Mouse (Mus musculus) heart, embryonic 15.5 days (tissue): ENCODE measurements around the gene Pml. TPM values are rescaled to one million over a fixed set of nuclear protein-coding genes. Genes with fewer than 3 reads are reported as not detected.
"Not testable (repeated sequence)": the region's sequence is repeated elsewhere in the genome, so short reads cannot be mapped to it uniquely, and the experiment has no call there.

Experiments
- ATAC-seq: fragments of 200-750 bp; cut with Nextera tagmentation; replicated peaks from 2 replicates; pipeline ENCODE4 v1.8.0; 2017; ENCODE audit warnings: low read depth, moderate TSS enrichment; ENCODE audit not compliant: insufficient number of reproducible peaks, insufficient read depth, low FRiP score
- H3K27ac ChIP-seq: fragments of 300-500 bp; sonication (generic); 2 replicates; pipeline ENCODE4 v1.5.1; 2015; ENCODE audit warnings: mild to moderate bottlenecking, inconsistent platforms
- H3K27me3 ChIP-seq: fragments of 300-500 bp; sonication (generic); 2 replicates; pipeline ENCODE4 v1.6.1; 2015; ENCODE audit warnings: inconsistent platforms
- H3K36me3 ChIP-seq: fragments of 300-500 bp; sonication (generic); 2 replicates; pipeline ENCODE4 v1.6.1; 2015; ENCODE audit warnings: mild to moderate bottlenecking, inconsistent platforms
- H3K4me1 ChIP-seq: fragments of 300-500 bp; sonication (generic); replicated peaks from 2 replicates; pipeline ENCODE4 v1.6.1; 2015; ENCODE audit warnings: inconsistent platforms
- H3K4me2 ChIP-seq: fragments of 300-500 bp; sonication (generic); 2 replicates; pipeline ENCODE4 v1.6.1; 2015; ENCODE audit warnings: inconsistent platforms, mild to moderate bottlenecking, moderate library complexity
- H3K4me3 ChIP-seq: fragments of 300-500 bp; sonication (generic); 2 replicates; pipeline ENCODE4 v1.5.1; 2015; ENCODE audit warnings: mild to moderate bottlenecking, inconsistent platforms
- H3K9ac ChIP-seq: fragments of 300-500 bp; sonication (generic); 2 replicates; pipeline ENCODE4 v1.6.1; 2015; ENCODE audit warnings: mild to moderate bottlenecking, inconsistent platforms
- H3K9me3 ChIP-seq: fragments of 300-500 bp; sonication (generic); replicated peaks from 2 replicates; pipeline ENCODE4 v1.6.1; 2016; ENCODE audit warnings: inconsistent platforms
- WGBS: fragments of 180-500 bp; shearing (Covaris S2); methylation state at CpG from one replicate; pipeline ENCODE4 v1.1.7; 2015; ENCODE audit warnings: mixed read lengths; 5-methylcytosine and 5-hydroxymethylcytosine counted together
- polyA plus RNA-seq: library from polyadenylated mRNA; unstranded; fragments of >200 nt; fragmentation: Nextera tagmentation; extraction: Ambion mirVana; gene quantifications from 2 replicates; pipeline ENCODE4 v1.2.1, GENCODE M21; 2015

Gene Pml
- polyA plus RNA-seq, 1 experiment from 2014 or later = 10.0 TPM

DNA sequence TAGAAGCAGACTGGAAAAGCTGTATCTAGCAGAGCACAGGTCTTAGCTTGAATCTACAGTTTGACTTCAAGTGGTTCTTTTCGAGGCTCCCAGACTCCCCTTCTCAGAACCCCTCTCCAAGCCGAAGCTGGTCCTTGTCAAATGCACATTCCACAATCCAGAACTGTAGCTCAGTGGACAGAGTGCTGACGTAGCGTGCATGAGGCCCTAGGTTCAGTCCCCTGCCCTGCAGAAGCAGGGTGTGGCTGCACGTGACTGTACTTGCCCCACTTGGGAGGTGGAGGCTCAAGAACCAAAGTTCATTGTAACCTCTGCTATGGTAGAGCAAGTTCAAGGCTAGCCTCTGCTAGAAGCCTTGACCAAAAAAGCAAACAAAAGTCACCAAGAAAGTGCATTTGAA, 30.2 kb upstream of the Pml start:
- Histone ChIP-seq H3K4me2 (no peak overlapping the region), H3K27ac (no peak overlapping the region), H3K4me1 (peaks cover 36% of the 10 kb centered on the region), H3K9me3 (no peaks in the 10 kb centered on the region), H3K4me3 (no peak overlapping the region), H3K27me3 (no peaks in the 10 kb centered on the region), H3K36me3 (no peaks in the 10 kb centered on the region), H3K9ac (no peak overlapping the region)
- ATAC-seq = no peak
- WGBS = 44% methylated on average over 5 of the region's 5 CpGs

DNA sequence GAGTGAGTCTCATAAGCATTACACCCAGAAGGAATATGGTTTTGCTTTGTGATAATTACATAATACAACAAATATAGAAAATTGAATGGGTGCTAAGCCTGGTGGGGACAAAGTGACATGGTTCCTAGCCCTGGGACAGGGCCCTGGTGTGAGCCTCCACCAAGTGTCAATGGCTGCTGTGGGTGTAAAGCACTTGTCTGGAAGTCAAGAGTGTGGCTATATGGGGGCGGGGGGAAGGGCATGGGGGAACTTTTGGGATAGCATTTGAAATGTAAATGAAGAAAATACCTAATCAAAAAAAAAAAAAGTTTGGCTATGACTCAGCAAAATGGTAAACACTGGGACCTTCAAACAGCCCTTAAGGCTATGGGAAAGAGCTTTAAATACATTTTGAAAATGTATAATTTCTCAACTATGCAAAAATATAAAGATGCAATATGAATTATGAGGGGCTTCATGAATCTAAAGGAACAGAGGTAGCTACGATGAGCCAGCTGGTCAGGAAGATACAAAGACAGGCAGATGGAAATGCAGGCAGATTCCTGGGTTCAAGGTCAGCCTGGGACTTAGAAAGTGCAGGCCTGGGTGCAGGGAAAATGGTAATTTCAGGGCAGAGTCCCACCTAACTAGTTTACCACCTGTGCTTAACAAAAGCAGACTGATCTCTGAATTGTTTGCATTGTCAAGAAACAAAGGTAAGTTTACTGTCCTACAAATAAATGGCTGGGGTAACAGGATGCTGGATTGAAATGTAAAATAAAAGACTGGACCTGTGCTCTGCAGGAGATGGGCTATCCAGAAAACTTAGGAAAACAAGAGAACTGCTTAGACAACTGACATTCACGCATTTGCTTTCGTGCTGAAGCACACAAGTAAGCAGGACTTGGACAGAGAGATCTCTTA, 29.5 kb upstream of the Pml start:
- Histone ChIP-seq H3K4me3 (no peak overlapping the region), H3K9ac (no peak overlapping the region), H3K27me3 (no peaks in the 10 kb centered on the region), H3K36me3 (no peaks in the 10 kb centered on the region), H3K4me1 (peaks cover 43% of the 10 kb centered on the region), H3K9me3 (no peaks in the 10 kb centered on the region), H3K27ac (no peak overlapping the region), H3K4me2 (no peak overlapping the region)
- WGBS = 74% methylated on average over 4 of the region's 4 CpGs
- no peak for ATAC-seq

DNA sequence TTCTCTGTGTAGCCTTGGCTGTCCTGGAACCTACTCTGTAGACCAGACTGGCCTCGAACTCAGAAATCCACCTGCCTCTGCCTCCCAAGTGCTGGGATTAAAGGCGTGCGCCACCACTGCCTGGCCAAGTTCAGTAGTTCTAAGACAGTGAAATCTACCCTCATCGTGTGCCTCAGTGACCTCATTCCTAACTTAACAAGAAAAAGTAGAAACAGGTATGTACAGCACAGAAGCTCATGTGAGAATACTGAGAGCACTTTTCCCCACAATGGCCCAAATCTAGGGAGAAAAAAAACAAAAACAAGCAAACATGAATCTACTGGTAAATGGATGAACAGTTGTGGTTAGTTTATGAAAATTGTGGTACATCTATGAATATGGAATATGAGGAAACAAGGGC, 28.7 kb upstream of the Pml start:
- H3K4me3 ChIP-seq = no peak overlapping the region
- no peaks in the 10 kb centered on the region for H3K9me3 ChIP-seq
- ATAC-seq = no peak
- H3K27ac ChIP-seq = no peak overlapping the region
- H3K9ac ChIP-seq = no peak overlapping the region
- H3K4me1 ChIP-seq = peaks cover 39% of the 10 kb centered on the region
- 87% methylated on average over 4 of the region's 4 CpGs for WGBS
- H3K4me2 ChIP-seq = no peak overlapping the region
- H3K27me3 ChIP-seq = no peaks in the 10 kb centered on the region
- H3K36me3 ChIP-seq = no peaks in the 10 kb centered on the region

DNA sequence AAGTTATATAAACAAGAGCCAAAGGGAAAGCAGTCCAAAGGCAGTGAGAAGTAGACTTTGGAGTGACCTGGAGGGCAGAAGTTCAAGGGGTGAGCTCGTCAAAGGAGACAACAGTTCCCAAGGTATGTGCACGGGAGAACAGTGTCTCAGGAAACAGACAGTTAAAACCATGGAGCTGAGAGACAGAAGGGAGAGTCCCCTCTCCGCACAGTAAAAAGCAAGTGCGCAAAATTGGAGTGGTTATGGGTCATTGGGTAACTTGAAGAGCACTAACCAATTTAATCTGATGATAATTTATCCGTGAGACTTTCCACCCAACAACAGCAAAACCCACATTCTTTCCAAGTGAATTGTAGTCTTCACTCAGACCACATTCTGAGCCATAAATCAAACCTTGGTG, 26.8 kb upstream of the Pml start:
- Histone ChIP-seq H3K4me1 (peaks cover 32% of the 10 kb centered on the region), H3K9me3 (no peaks in the 10 kb centered on the region), H3K4me2 (no peak overlapping the region), H3K36me3 (no peaks in the 10 kb centered on the region), H3K27ac (peak overlapping the region; percentile 88; the same call in 1 of the 2 replicates), H3K27me3 (no peaks in the 10 kb centered on the region), H3K9ac (no peak overlapping the region), H3K4me3 (no peak overlapping the region)
- WGBS = 72% methylated on average over 5 of the region's 5 CpGs
- ATAC-seq = no peak

DNA sequence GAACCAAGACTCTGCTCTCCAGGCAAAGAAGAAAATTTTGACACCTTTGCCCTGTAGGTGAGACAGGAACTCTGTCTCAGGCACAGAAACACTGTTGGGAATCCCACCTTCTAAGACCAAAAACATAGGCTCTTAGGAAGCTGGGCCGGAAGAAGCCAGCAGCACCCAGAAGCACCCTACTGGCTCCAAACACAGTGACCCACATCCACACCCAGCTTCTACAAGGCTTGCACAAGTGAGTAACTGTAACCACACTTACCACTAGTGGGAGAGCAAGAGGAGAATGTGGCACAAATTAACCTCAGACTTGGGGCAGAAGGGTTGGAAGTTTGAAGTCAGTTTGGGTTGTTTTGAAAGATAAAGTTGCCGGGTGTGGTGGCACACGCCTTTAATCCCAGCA, 26.2 kb upstream of the Pml start:
- peak overlapping the region; percentile 19; the same call in 1 of the 2 replicates for H3K9ac ChIP-seq

DNA sequence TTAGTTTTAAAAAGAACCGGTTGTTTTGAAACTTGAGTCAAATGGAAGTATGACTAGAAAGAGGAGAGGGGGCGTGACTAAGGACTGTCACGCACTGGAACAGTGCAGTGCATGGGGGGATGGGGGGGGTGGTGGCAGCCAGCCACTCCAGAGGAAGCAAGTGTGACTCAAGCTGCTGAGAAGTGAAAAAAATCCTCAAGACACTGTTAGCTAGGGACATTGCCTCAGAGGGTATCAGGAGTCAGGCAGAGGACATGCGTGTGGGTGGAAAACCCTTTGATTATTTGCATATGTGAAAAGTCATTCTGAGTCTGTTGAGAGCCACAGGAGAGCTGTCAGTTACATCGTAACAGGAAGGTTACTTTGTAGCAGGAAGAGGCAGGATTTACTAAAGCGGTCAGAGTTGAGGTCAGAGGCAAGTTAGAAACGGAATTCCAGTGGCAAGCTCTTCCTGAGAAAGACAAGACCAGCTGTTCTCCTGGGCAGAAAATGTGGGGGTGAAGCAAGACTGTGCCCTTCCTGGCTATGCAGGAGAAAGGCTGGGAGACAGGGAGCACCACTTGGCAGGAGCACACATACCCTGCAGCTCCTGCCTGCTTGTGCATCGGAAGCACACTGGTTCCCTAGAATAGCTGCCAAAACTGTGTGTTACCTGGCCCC, 25.7 kb upstream of the Pml start:
- ATAC-seq = peak; percentile 88
- H3K27ac ChIP-seq = peak overlapping the region; percentile 88
- H3K4me1 ChIP-seq = peaks cover 28% of the 10 kb centered on the region
- H3K36me3 ChIP-seq = no peaks in the 10 kb centered on the region
- peak overlapping the region; percentile 52 for H3K4me2 ChIP-seq
- no peaks in the 10 kb centered on the region for H3K27me3 ChIP-seq
- peak overlapping the region; percentile 19; the same call in 1 of the 2 replicates for H3K9ac ChIP-seq
- 6% methylated on average over 8 of the region's 8 CpGs for WGBS
- no peaks in the 10 kb centered on the region for H3K9me3 ChIP-seq
- H3K4me3 ChIP-seq = peak overlapping the region; percentile 7; the same call in 1 of the 2 replicates

More for the DNA sequence above, 26.2 kb upstream of the Pml start:
- peak overlapping the region; percentile 7; the same call in 1 of the 2 replicates for H3K4me3 ChIP-seq
- WGBS = 72% methylated on average over 3 of the region's 3 CpGs
- H3K4me2 ChIP-seq = peak overlapping the region; percentile 52
- no peaks in the 10 kb centered on the region for H3K9me3 ChIP-seq
- H3K4me1 ChIP-seq = peaks cover 32% of the 10 kb centered on the region
- no peaks in the 10 kb centered on the region for H3K27me3 ChIP-seq
- no peak for ATAC-seq
- H3K36me3 ChIP-seq = no peaks in the 10 kb centered on the region
- peak overlapping the region; percentile 88 for H3K27ac ChIP-seq

DNA sequence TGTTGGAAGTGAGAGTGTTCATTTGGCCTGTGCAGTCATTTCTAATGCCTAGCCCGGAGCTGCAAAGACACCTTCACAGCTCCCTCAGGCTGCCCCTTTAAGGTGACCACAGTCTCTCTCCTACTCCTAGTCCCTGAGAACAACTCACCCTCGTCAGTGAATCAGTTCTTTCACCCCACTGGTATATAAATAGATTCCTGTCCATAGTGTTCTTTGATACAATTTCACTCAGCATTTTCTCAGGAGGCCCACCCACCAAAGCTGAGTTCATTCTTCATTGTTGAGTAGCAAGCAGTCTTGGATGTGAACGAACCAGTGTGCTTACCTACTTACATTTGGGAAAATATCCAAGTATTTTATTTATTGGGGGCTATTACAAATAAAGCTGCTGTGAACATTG, 25.0 kb upstream of the Pml start:
- H3K27ac ChIP-seq = peak overlapping the region; percentile 88
- no peak overlapping the region for H3K9ac ChIP-seq
- WGBS = 29% methylated on average over 3 of the region's 3 CpGs

DNA sequence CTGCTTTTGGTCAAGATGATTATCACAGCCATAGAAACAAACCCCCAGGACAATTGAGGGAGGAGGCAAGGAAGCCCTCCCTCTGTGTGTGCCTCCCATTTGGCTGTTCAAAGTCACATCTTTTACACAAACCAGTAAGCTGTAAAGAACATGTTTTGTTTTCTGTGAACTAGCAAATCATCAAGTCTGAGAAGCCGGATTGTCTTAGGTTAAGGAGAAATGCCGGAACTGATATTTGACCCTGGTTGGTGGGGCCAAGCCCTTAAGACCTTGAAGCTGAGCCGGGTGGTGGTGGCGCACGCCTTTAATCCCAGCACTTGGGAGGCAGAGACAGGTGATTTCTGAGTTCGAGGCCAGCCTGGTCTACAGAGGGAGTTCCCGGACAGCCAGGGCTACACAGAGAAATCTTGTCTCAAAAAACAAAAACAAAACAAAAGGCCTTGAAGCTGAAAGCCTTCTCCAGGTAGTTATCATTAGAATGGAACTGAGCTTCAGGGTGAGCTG, 24.6 kb upstream of the Pml start:
- H3K36me3 ChIP-seq = no peaks in the 10 kb centered on the region
- WGBS = 83% methylated on average over 7 of the region's 7 CpGs
- peak overlapping the region; percentile 88 for H3K27ac ChIP-seq
- H3K27me3 ChIP-seq = no peaks in the 10 kb centered on the region
- ATAC-seq = no peak
- H3K4me2 ChIP-seq = no peak overlapping the region
- peaks cover 23% of the 10 kb centered on the region for H3K4me1 ChIP-seq
- H3K9me3 ChIP-seq = no peaks in the 10 kb centered on the region
- no peak overlapping the region for H3K4me3 ChIP-seq
- H3K9ac ChIP-seq = no peak overlapping the region

More for the DNA sequence above, 25.0 kb upstream of the Pml start:
- no peak overlapping the region for H3K4me3 ChIP-seq
- H3K36me3 ChIP-seq = no peaks in the 10 kb centered on the region
- H3K4me2 ChIP-seq = peak overlapping the region; percentile 52
- no peak for ATAC-seq
- peaks cover 23% of the 10 kb centered on the region for H3K4me1 ChIP-seq
- H3K9me3 ChIP-seq = no peaks in the 10 kb centered on the region
- H3K27me3 ChIP-seq = no peaks in the 10 kb centered on the region

DNA sequence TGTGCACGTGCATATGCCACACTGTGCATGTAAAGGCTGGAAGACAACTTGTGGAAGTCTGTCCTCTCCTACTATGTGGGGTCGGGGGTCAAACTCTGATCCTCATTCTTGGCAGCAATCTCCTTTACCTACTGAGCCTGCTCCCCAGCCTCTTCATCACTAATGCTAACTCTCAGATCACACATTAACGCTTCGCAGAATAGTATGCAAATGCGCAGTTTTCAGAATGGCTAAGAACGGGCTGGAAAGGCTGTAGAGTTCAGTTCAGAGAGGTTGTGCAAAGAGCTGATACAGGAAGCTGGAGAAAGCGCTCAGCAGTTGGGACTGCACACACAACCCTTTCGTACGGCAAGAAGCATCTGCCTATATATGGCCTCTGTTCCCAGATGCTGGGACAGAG, 23.3 kb upstream of the Pml start:
- no peaks in the 10 kb centered on the region for H3K27me3 ChIP-seq
- no peak overlapping the region for H3K27ac ChIP-seq
- no peak overlapping the region for H3K4me2 ChIP-seq
- peaks cover 23% of the 10 kb centered on the region for H3K4me1 ChIP-seq
- no peak overlapping the region for H3K4me3 ChIP-seq
- H3K9me3 ChIP-seq = no peaks in the 10 kb centered on the region
- ATAC-seq = no peak
- whole genome bisulfite sequencing = 73% methylated on average over 9 of the region's 9 CpGs
- no peaks in the 10 kb centered on the region for H3K36me3 ChIP-seq
- H3K9ac ChIP-seq = no peak overlapping the region

DNA sequence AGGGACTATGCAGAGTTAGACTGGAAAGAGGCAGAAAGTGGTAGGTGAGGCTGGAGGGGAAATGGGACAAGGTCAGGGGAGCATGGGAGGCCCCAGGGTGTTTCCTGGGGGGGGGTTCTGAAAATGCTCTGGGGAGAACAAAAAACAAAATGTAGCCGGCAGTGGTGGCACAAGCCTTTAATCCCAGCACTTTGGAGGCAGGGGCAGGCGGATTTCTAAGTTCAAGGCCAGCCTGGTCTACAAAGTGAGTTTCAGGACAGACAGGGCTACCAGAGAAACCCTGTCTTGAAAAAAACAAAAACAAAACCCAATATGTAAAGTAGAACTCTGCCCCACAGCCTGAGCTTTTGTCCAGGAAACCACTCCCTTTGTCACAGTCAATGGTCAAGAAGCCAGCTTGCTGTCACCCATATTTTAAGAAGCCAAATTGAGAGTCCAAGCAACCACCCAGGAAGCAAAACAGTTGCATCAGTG, 22.5 kb upstream of the Pml start:
- WGBS = 66% methylated on average over 2 of the region's 2 CpGs
- Histone ChIP-seq H3K27me3 (no peaks in the 10 kb centered on the region), H3K36me3 (no peaks in the 10 kb centered on the region), H3K9me3 (no peaks in the 10 kb centered on the region), H3K27ac (no peak overlapping the region), H3K9ac (no peak overlapping the region), H3K4me2 (no peak overlapping the region), H3K4me3 (no peak overlapping the region), H3K4me1 (peaks cover 23% of the 10 kb centered on the region)
- ATAC-seq = no peak

DNA sequence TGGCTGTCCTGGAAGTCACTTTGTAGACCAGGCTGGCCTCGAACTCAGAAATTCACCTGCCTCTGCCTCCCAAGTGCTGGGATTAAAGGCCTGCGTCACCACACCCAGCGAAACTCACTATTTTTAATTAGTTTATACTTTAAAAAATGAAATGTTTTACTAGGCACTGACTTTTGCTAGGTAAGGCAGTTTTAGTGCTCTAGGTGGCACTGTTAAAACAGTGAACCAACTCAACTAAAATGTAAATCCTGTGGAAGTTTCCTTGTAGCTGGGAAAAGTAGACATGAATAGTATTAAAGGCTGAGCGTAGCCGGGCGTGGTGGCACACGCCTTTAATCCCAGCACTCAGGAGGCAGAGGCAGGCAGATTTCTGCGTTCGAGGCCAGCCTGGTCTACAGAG, 22.0 kb upstream of the Pml start:
- ATAC-seq, H3K4me2 ChIP-seq: not testable (repeated sequence)

More for the DNA sequence above, 22.0 kb upstream of the Pml start:
- H3K27ac ChIP-seq, H3K36me3 ChIP-seq, H3K27me3 ChIP-seq, H3K9ac ChIP-seq, H3K4me3 ChIP-seq, H3K9me3 ChIP-seq: not testable (repeated sequence)
- WGBS = 85% methylated on average over 9 of the region's 9 CpGs
- H3K4me1 ChIP-seq = peaks cover 29% of the 10 kb centered on the region
